Mouse (Mus musculus) limb, embryonic 15.5 days (tissue): Measurements from ENCODE around the gene Bcl2l2. TPM values are rescaled to one million over a fixed set of nuclear protein-coding genes. Genes with fewer than 3 reads are reported as not detected.

Experiments used
- ATAC-seq: fragments of 200-750 bp; cut with Nextera tagmentation; 2 replicates; pipeline ENCODE4 v1.8.0; 2017; ENCODE audit warnings: low read depth, moderate TSS enrichment; ENCODE audit not compliant: insufficient number of reproducible peaks, low FRiP score, low TSS enrichment
- H3K27ac ChIP-seq: fragments of 300-500 bp; sonication (generic); 2 replicates; pipeline ENCODE4 v1.5.1; 2015; ENCODE audit warnings: moderate library complexity, mild to moderate bottlenecking, inconsistent platforms
- H3K27me3 ChIP-seq: fragments of 300-500 bp; sonication (generic); 2 replicates; pipeline ENCODE4 v1.6.1; 2015; ENCODE audit warnings: inconsistent platforms
- H3K36me3 ChIP-seq: fragments of 300-500 bp; sonication (generic); 2 replicates; pipeline ENCODE4 v1.6.1; 2015; ENCODE audit warnings: inconsistent platforms
- H3K4me1 ChIP-seq: fragments of 300-500 bp; sonication (generic); 2 replicates; pipeline ENCODE4 v1.6.1; 2015; ENCODE audit warnings: inconsistent platforms
- H3K4me2 ChIP-seq: fragments of 300-500 bp; sonication (generic); 2 replicates; pipeline ENCODE4 v1.6.1; 2015; ENCODE audit warnings: mild to moderate bottlenecking, inconsistent platforms
- H3K4me3 ChIP-seq: fragments of 300-500 bp; sonication (generic); 2 replicates; pipeline ENCODE4 v1.5.1; 2015; ENCODE audit warnings: mild to moderate bottlenecking, inconsistent platforms
- H3K9ac ChIP-seq: fragments of 300-500 bp; sonication (generic); 2 replicates; pipeline ENCODE4 v1.6.1; 2015; ENCODE audit warnings: inconsistent platforms
- H3K9me3 ChIP-seq: fragments of 300-500 bp; sonication (generic); 2 replicates; pipeline ENCODE4 v1.6.1; 2016; ENCODE audit warnings: inconsistent platforms
- WGBS: fragments of 180-500 bp; shearing (Covaris S2); methylation state at CpG from one replicate; pipeline ENCODE4 v1.1.7; 2015; 5-methylcytosine and 5-hydroxymethylcytosine counted together
- polyA plus RNA-seq: library from polyadenylated mRNA; unstranded; fragments of >200 nt; fragmentation: Nextera tagmentation; extraction: Ambion mirVana; gene quantifications from 2 replicates; pipeline ENCODE4 v1.2.1, GENCODE M21; 2015

The Bcl2l2 gene
- polyA plus RNA-seq, 1 experiment from 2014 or later: 4.6 TPM

DNA sequence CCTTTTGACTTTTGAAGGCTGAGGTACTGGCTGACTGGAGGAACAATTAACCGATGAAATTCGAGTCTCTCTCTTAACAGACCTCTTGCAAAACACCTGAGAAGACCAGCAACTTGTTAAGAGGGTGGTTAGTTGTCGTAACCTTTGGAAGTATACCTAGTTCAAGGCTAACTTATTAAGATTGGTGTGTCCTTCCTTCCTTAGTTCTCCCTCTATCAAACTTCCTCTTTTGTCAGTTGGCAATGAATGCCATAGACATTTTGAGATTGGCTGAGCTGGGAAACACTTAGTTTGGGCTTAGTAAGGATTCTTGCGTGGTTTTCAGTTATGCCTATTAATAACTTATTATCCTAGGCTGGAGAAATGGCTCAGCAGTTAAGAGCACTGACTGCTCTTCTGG is 15.2 kb upstream of the Bcl2l2 start:
- H3K9ac ChIP-seq: no peak overlapping the region
- H3K4me3 ChIP-seq: no peak overlapping the region
- H3K36me3 ChIP-seq: no peaks in the 10 kb centered on the region
- no peak overlapping the region for H3K4me2 ChIP-seq
- no peak for ATAC-seq
- 74% methylated on average over 4 of the region's 4 CpGs for WGBS
- H3K27ac ChIP-seq: no peak overlapping the region
- H3K9me3 ChIP-seq: no peaks in the 10 kb centered on the region
- peaks cover 8% of the 10 kb centered on the region; the same call in 1 of the 2 replicates for H3K4me1 ChIP-seq
- H3K27me3 ChIP-seq: no peaks in the 10 kb centered on the region

DNA sequence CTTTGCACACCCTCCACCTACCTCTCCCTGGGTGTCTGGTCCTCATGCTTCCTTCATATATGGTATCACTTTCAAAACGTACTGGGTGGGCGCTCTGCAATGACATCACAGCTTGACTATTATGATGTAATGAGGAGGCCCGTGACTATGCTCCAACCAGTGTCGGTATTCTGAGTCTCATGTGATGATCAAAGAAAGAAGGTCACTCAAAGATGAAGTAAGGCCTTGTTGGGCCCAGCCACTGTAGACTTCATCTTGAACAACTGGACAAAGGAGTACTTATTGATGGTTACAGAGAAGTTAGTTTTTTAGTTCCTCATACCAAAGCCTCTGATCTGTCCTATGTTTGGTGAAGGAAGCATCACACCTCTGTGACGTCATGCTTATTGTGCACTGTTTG is 12.3 kb upstream of the Bcl2l2 start, which contains the start of gene Homez:
TSS of gene Homez (minus strand) at position 101 of the 400 bp plus-strand sequence.
- Histone ChIP-seq H3K4me1 (peaks cover 4% of the 10 kb centered on the region), H3K9ac (no peak within 1 kb of the TSS), H3K9me3 (no peaks in the 10 kb centered on the region), H3K4me3 (no peak within 1 kb of the TSS), H3K4me2 (no peak within 1 kb of the TSS), H3K27me3 (peaks cover 7% of the 10 kb centered on the region; the same call in 1 of the 2 replicates), H3K36me3 (no peaks in the 10 kb centered on the region), H3K27ac (no peak within 1 kb of the TSS)
- 80% methylated on average over 5 of the region's 5 CpGs for WGBS
- ATAC-seq: no peak

GRCm38 (mm10) chr14:54874165-54874564 is 9.0 kb upstream of the Bcl2l2 start:
- H3K9me3 ChIP-seq: no peaks in the 10 kb centered on the region
- no peaks in the 10 kb centered on the region for H3K36me3 ChIP-seq
- H3K4me2 ChIP-seq: no peak overlapping the region
- no peak for ATAC-seq
- peaks cover 28% of the 10 kb centered on the region for H3K27me3 ChIP-seq
- no peak overlapping the region for H3K4me3 ChIP-seq
- H3K4me1 ChIP-seq: peaks cover 14% of the 10 kb centered on the region
- no peak overlapping the region for H3K27ac ChIP-seq
- 85% methylated on average over 3 of the region's 3 CpGs for WGBS
- no peak overlapping the region for H3K9ac ChIP-seq

- Histone ChIP-seq H3K9me3 (no peaks in the 10 kb centered on the region), H3K4me2 (peak overlapping the region; percentile 99), H3K4me1 (peaks cover 14% of the 10 kb centered on the region), H3K27me3 (peaks cover 28% of the 10 kb centered on the region), H3K4me3 (peak overlapping the region; percentile 75), H3K9ac (peak overlapping the region; percentile 77), H3K27ac (peak overlapping the region; percentile 81), H3K36me3 (no peaks in the 10 kb centered on the region)
- ATAC-seq: peak; percentile 7; the same call in 1 of the 2 replicates
- 2% methylated on average over 36 of the region's 36 CpGs for WGBS
Observed at GRCm38 (mm10) chr14:54875844-54876538, 7.2 kb upstream of the Bcl2l2 start.

GRCm38 (mm10) chr14:54876539-54877047 is 6.6 kb upstream of the Bcl2l2 start:
- Histone ChIP-seq H3K36me3 (no peaks in the 10 kb centered on the region), H3K4me3 (peak overlapping the region; percentile 75), H3K4me1 (peaks cover 14% of the 10 kb centered on the region), H3K9ac (peak overlapping the region; percentile 77), H3K27me3 (peaks cover 28% of the 10 kb centered on the region), H3K9me3 (no peaks in the 10 kb centered on the region), H3K27ac (peak overlapping the region; percentile 81), H3K4me2 (peak overlapping the region; percentile 99)
- WGBS: 0% methylated on average over 72 of the region's 72 CpGs
- ATAC-seq: peak; percentile 77

DNA sequence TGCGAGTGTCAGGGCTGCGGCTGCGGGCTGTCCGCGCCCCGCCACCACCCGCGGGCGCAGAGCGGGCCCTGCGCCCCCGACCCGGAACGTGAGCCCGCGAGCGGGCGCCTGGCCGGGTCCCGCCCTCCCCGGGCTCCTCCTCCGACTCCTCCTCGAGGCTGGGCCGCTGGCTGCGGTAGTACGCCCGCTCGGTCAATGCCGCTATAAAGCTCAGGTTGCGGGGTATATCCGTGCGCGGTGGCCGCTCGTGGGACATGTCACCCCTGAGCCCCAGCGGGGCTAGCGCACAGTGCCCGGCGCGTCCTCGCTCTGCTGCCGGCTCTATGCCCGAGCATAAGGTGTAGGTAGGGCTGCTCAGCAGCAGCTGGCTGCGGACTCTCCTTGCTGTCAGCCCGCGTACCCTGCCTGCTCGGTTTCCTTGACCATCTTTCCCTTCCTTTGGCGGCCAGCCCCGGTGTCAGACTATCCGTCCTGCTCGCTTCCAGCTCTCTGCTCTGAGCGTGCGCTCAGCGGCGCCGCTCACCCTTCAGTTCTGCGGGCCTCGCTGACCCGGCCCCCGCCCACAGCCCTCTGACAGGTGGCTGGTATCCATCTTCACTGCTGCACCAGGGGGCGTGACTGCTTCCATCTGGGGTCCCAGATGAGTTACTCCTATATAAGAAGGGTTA is 6.0 kb upstream of the Bcl2l2 start, which contains the start of gene Ppp1r3e:
TSS of gene Ppp1r3e (minus strand) at position 503 of the 668 bp plus-strand sequence.
- H3K36me3 ChIP-seq: no peaks in the 10 kb centered on the region
- H3K27me3 ChIP-seq: peaks cover 28% of the 10 kb centered on the region
- H3K9me3 ChIP-seq: no peaks in the 10 kb centered on the region
- peak within 1 kb of the TSS; percentile 75 for H3K4me3 ChIP-seq
- peak within 1 kb of the TSS; percentile 99 for H3K4me2 ChIP-seq
- H3K4me1 ChIP-seq: peaks cover 14% of the 10 kb centered on the region
- H3K9ac ChIP-seq: peak within 1 kb of the TSS; percentile 77
- WGBS: under 1% methylated on average over 59 of the region's 61 CpGs
- H3K27ac ChIP-seq: peak within 1 kb of the TSS; percentile 81
- peak; percentile 79 for ATAC-seq

- peaks cover 19% of the 10 kb centered on the region for H3K36me3 ChIP-seq
- peak overlapping the region; percentile 70 for H3K4me2 ChIP-seq
- WGBS: 23% methylated on average over 21 of the region's 21 CpGs
- H3K27ac ChIP-seq: peak overlapping the region; percentile 94
- H3K9me3 ChIP-seq: no peaks in the 10 kb centered on the region
- ATAC-seq: 0 out of 2 replicates have a peak, but pooled peaks have one; percentile 1
- H3K27me3 ChIP-seq: no peaks in the 10 kb centered on the region
- H3K4me1 ChIP-seq: peaks cover 26% of the 10 kb centered on the region
- peak overlapping the region; percentile 77 for H3K9ac ChIP-seq
- H3K4me3 ChIP-seq: peak overlapping the region; percentile 67
Observed at GRCm38 (mm10) chr14:54884022-54884712, 990 bp downstream of the Bcl2l2 start.

DNA sequence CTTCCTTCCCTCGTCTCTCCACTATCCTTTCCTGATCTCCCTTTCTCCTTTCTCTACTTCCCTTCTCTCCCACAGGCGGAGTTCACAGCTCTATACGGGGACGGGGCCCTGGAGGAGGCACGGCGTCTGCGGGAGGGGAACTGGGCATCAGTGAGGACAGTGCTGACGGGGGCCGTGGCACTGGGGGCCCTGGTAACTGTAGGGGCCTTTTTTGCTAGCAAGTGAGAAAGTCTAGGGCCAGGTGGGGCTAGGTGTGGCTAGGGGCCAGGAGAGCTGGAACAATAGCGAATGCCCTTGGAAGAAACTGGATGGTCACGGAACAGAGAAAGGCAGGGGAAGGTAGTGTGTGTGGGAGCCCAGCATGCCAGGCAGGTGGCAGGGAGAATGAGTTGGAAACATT is 2.1 kb downstream of the Bcl2l2 start:
- Histone ChIP-seq H3K9me3 (no peaks in the 10 kb centered on the region), H3K27ac (no peak overlapping the region), H3K36me3 (peaks cover 19% of the 10 kb centered on the region), H3K9ac (no peak overlapping the region), H3K4me3 (no peak overlapping the region), H3K4me2 (no peak overlapping the region), H3K4me1 (peaks cover 26% of the 10 kb centered on the region), H3K27me3 (no peaks in the 10 kb centered on the region)
- ATAC-seq: no peak
- WGBS: 88% methylated on average over 11 of the region's 11 CpGs

- Histone ChIP-seq H3K4me2 (peak within 1 kb of the TSS; percentile 46), H3K4me1 (peaks cover 19% of the 10 kb centered on the region), H3K4me3 (peak within 1 kb of the TSS; percentile 92), H3K27me3 (no peaks in the 10 kb centered on the region), H3K9me3 (no peaks in the 10 kb centered on the region), H3K9ac (0 out of 2 replicates have a peak within 1 kb of the TSS, but pooled peaks have one; percentile 0), H3K36me3 (peaks cover 20% of the 10 kb centered on the region), H3K27ac (peak within 1 kb of the TSS; percentile 84)
- WGBS: 92% methylated on average over 3 of the region's 3 CpGs
- ATAC-seq: no peak
Observed at GRCm38 (mm10) chr14:54892200-54892599, 9.0 kb downstream of the Bcl2l2 start, which contains the start of gene Pabpn1. TSS of gene Pabpn1 (plus strand) at chr14:54892500.

- Histone ChIP-seq H3K27ac (peak overlapping the region; percentile 94), H3K4me1 (peaks cover 25% of the 10 kb centered on the region), H3K4me2 (peak overlapping the region; percentile 46), H3K4me3 (peak overlapping the region; percentile 92), H3K9me3 (no peaks in the 10 kb centered on the region), H3K9ac (peak overlapping the region; percentile 99), H3K36me3 (peaks cover 31% of the 10 kb centered on the region), H3K27me3 (no peaks in the 10 kb centered on the region)
- peak; percentile 99 for ATAC-seq
- under 1% methylated on average over 38 of the region's 38 CpGs for WGBS
Observed at GRCm38 (mm10) chr14:54893651-54894181, 10.5 kb downstream of the Bcl2l2 start.
